Mouse (Mus musculus): ENCODE measurements around the gene Nol10.

DNA sequence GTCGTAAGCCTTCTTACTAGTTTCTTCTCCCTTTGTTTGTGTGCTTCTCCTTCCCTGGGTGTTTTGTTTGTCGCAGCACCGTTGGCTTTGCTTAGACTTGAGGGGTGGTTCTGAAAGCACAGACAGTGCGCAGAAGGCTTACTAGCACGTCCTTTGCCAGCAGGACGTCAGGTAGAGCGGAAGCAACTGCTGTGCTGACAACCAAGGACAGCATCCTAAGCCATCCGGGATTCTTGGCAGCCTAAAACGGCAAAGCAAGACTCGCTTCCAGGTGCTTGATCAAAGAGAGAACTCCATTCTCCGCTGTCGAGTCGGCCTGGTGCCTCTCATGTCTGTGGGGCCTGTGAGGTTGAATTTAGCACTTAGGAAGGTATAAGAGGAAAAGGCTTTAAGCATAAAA is 44.9 kb downstream of the Nol10 start:
- TF ChIP-seq HCFC1 (IDR thresholded peaks at IDR 0.05; ENCODE audit: borderline replicate concordance, insufficient read depth, low read length) (no peak), ZC3H11A (IDR thresholded peaks at IDR 0.05; ENCODE audit: borderline replicate concordance, low read depth, low read length) (no peak)

Data from ES-E14 (cell line).